Mouse (Mus musculus) liver, postnatal 0 days (tissue): ENCODE data around the gene Brat1. TPM values are rescaled to one million over a fixed set of nuclear protein-coding genes. Genes with fewer than 3 reads are reported as not detected.

Experiments used
- ATAC-seq: fragments of 200-750 bp; cut with Nextera tagmentation; 2 replicates; pipeline ENCODE4 v1.8.0; 2017; ENCODE audit warnings: mild to moderate bottlenecking, moderate library complexity
- DNase-seq: peaks from one replicate; pipeline ENCODE4 v3.0.0-alpha.2; 2016
- H3K27ac ChIP-seq: fragments of 300-500 bp; sonication (generic); 2 replicates; pipeline ENCODE4 v1.5.1; 2014; ENCODE audit warnings: antibody characterized with exemption, moderate library complexity, mild to moderate bottlenecking, low read depth
- H3K27me3 ChIP-seq: fragments of 300-500 bp; sonication (generic); 2 replicates; pipeline ENCODE4 v1.6.1; 2014; ENCODE audit warnings: low read length, control low read depth, mixed read lengths; ENCODE audit not compliant: insufficient read depth
- H3K36me3 ChIP-seq: fragments of 300-500 bp; sonication (generic); replicated peaks from 2 replicates; pipeline ENCODE4 v1.6.1; 2014; ENCODE audit warnings: mild to moderate bottlenecking, control low read depth, low read length, moderate library complexity, mixed read lengths; ENCODE audit not compliant: insufficient read depth
- H3K4me1 ChIP-seq: fragments of 300-500 bp; sonication (generic); 2 replicates; pipeline ENCODE4 v1.6.1; 2014; ENCODE audit warnings: antibody characterized with exemption, mild to moderate bottlenecking, control low read depth; ENCODE audit not compliant: insufficient read depth
- H3K4me2 ChIP-seq: fragments of 300-500 bp; sonication (generic); 2 replicates; pipeline ENCODE4 v1.6.1; 2014; ENCODE audit warnings: low read depth, mild to moderate bottlenecking, low read length, moderate library complexity, mixed read lengths
- H3K4me3 ChIP-seq: fragments of 300-500 bp; sonication (generic); 2 replicates; pipeline ENCODE4 v1.5.1; 2014; ENCODE audit warnings: low read depth, low read length
- H3K9ac ChIP-seq: fragments of 300-500 bp; sonication (generic); replicated peaks from 2 replicates; pipeline ENCODE4 v1.6.1; 2014; ENCODE audit warnings: mild to moderate bottlenecking, moderate library complexity
- H3K9me3 ChIP-seq: fragments of 300-500 bp; sonication (generic); 2 replicates; pipeline ENCODE4 v1.6.1; 2016; ENCODE audit warnings: mild to moderate bottlenecking, control low read depth, low read length, mixed read lengths
- CTCF ChIP-seq: sonication (generic); IDR thresholded peaks from 2 replicates; pipeline ENCODE4 v1.5.1; 2016; ENCODE audit warnings: antibody characterized with exemption, low read depth
- EP300 ChIP-seq: IDR thresholded peaks from 2 replicates; pipeline ENCODE4 v1.6.1; 2016; ENCODE audit warnings: antibody characterized with exemption, low read depth, mild to moderate bottlenecking
- WGBS: fragments of 180-500 bp; shearing (Covaris S2); extraction: QIAGEN DNeasy Blood & Tissue Kit; methylation state at CpG from one replicate; pipeline ENCODE4 v1.1.7; 2014; ENCODE audit not compliant: insufficient replicate concordance; 5-methylcytosine and 5-hydroxymethylcytosine counted together
- polyA plus RNA-seq: library from polyadenylated mRNA; unstranded; fragments of >200 nt; fragmentation: Nextera tagmentation; extraction: Ambion mirVana; gene quantifications from 2 replicates; pipeline ENCODE4 v1.2.1, GENCODE M21; 2015

Gene Brat1
- 4.7 and 4.9 TPM in 2 replicates for polyA plus RNA-seq

GRCm38 (mm10) chr5:140704378-140705251, at the start of gene Brat1:
Gene Brat1 (plus strand): TSS chr5:140705011.
- Histone ChIP-seq H3K4me2 (peak within 1 kb of the TSS; percentile 89), H3K27me3 (no peaks in the 10 kb centered on the region), H3K4me1 (peaks cover 42% of the 10 kb centered on the region), H3K9ac (peak within 1 kb of the TSS; percentile 65), H3K36me3 (peaks cover 10% of the 10 kb centered on the region; the same call in 1 of the 2 replicates), H3K27ac (peak within 1 kb of the TSS; percentile 84), H3K9me3 (no peaks in the 10 kb centered on the region), H3K4me3 (peak within 1 kb of the TSS; percentile 62)
- peak; percentile 93 for ATAC-seq
- TF ChIP-seq CTCF (peak; percentile 9; the same call in 1 of the 2 replicates), EP300 (no peak)
- DNase-seq: peak; percentile 100
- WGBS: under 1% methylated on average over 67 of the region's 69 CpGs

DNA sequence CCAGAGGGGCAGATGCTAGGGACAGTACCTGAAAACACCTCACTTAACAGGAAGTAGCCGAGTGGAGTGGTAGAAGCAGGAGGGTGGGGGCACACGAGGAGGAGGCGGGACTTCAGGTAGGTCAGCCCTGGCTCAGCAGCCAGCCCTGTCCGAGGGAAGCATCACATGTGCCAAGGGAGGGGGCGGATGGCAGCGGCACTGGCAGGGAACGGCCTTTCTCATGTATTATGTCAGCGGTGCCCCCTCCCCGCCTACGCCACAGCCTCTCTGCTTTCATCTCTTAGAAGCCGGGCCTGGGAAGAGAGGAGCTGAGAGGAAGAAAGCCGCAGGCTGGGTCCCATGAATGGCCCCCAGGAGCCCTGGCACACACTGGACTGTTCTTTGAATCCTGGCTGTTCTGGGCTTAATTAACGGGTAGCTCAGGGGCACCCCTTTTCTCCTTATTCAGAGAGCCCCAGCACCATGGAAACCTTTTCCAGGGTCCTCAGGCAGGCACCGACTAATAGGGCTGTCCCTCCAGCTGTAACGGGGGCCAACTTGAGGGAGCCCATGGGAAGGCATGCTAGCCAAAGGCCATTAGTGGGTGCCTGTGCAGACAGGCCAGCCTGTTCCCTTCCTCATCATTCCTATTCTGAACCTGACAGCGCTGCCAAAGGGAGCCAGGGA, 45.1 kb upstream of the Brat1 start:
- H3K36me3 ChIP-seq: no peaks in the 10 kb centered on the region
- H3K27me3 ChIP-seq: no peaks in the 10 kb centered on the region
- no peak for DNase-seq
- H3K9ac ChIP-seq: no peak overlapping the region
- no peaks in the 10 kb centered on the region for H3K9me3 ChIP-seq
- no peak overlapping the region for H3K4me3 ChIP-seq
- no peak for ATAC-seq
- H3K4me2 ChIP-seq: no peak overlapping the region
- H3K27ac ChIP-seq: no peak overlapping the region
- TF ChIP-seq CTCF: no peak
- TF ChIP-seq EP300: no peak
- H3K4me1 ChIP-seq: peaks cover 12% of the 10 kb centered on the region
- 55% methylated on average over 16 of the region's 16 CpGs for WGBS

DNA sequence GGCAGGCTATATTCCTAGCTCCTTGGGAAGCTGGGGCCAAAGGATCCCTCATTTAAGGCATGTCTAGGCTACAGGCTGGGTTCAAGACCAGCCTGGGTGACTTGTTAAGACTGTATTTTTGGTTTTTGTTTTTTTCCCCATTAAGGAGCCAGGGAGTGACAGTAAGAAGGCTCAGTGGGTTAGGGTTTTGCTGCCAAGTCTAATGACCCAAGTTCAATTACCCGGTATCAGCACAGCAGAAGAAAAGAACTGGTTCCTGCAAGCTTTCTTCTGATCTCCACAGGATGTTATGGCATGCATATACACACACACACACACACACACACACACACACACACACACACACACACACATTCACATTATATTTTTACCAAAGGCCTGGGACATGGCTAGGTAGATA, 44.4 kb upstream of the Brat1 start:
- Histone ChIP-seq H3K27me3 (no peaks in the 10 kb centered on the region), H3K4me3 (no peak overlapping the region), H3K9me3 (no peaks in the 10 kb centered on the region), H3K4me2 (no peak overlapping the region), H3K27ac (no peak overlapping the region), H3K36me3 (peaks cover 2% of the 10 kb centered on the region; the same call in 1 of the 2 replicates), H3K9ac (no peak overlapping the region), H3K4me1 (peaks cover 10% of the 10 kb centered on the region)
- no peak for ATAC-seq
- no peak for DNase-seq
- WGBS: 80% methylated on average over 1 of the region's 1 CpGs
- TF ChIP-seq EP300 (no peak), CTCF (no peak)

GRCm38 (mm10) chr5:140661427-140661826, 43.4 kb upstream of the Brat1 start:
- H3K9me3 ChIP-seq: no peaks in the 10 kb centered on the region
- no peak overlapping the region for H3K9ac ChIP-seq
- peaks cover 10% of the 10 kb centered on the region for H3K4me1 ChIP-seq
- H3K36me3 ChIP-seq: peaks cover 4% of the 10 kb centered on the region; the same call in 1 of the 2 replicates
- DNase-seq: no peak
- no peaks in the 10 kb centered on the region for H3K27me3 ChIP-seq
- no peak overlapping the region for H3K4me2 ChIP-seq
- 74% methylated on average over 8 of the region's 8 CpGs for WGBS
- no peak for ATAC-seq
- TF ChIP-seq CTCF (no peak), EP300 (no peak)
- no peak overlapping the region for H3K27ac ChIP-seq
- no peak overlapping the region for H3K4me3 ChIP-seq

GRCm38 (mm10) chr5:140661875-140662643, 42.8 kb upstream of the Brat1 start:
- 54% methylated on average over 12 of the region's 12 CpGs for WGBS
- H3K9ac ChIP-seq: no peak overlapping the region
- no peak for DNase-seq

More at GRCm38 (mm10) chr5:140661875-140662643, 42.8 kb upstream of the Brat1 start:
- Histone ChIP-seq H3K27me3 (no peaks in the 10 kb centered on the region), H3K4me2 (0 out of 2 replicates have a peak overlapping the region, but pooled peaks have one; percentile 26), H3K9me3 (no peaks in the 10 kb centered on the region), H3K4me1 (peaks cover 10% of the 10 kb centered on the region), H3K4me3 (no peak overlapping the region), H3K36me3 (peaks cover 4% of the 10 kb centered on the region; the same call in 1 of the 2 replicates), H3K27ac (peak overlapping the region; percentile 22; the same call in 1 of the 2 replicates)
- ATAC-seq: no peak
- TF ChIP-seq CTCF (no peak), EP300 (no peak)
